Mouse (Mus musculus) macrophage (primary cell): ENCODE results near the gene Dnali1. TPM values are rescaled to one million over a fixed set of nuclear protein-coding genes. Genes with fewer than 3 reads are reported as not detected.

ENCODE experiments used
- H3K27ac ChIP-seq: fragments of 350-480 bp; formaldehyde crosslinking; 2 replicates; pipeline ENCODE4 v1.9.0; 2021
- H3K36me3 ChIP-seq: fragments of 350-480 bp; formaldehyde crosslinking; 2 replicates; pipeline ENCODE4 v1.9.0; 2021; ENCODE audit errors: inconsistent target
- H3K4me3 ChIP-seq: fragments of 350-480 bp; formaldehyde crosslinking; 2 replicates; pipeline ENCODE4 v1.9.0; 2021; ENCODE audit errors: inconsistent target
- H3K79me2 ChIP-seq: fragments of 350-480 bp; formaldehyde crosslinking; 2 replicates; pipeline ENCODE4 v1.9.0; 2021; ENCODE audit errors: inconsistent target
- WGBS: methylation state at CpG from one replicate; pipeline ENCODE4 v1.1.7; 2026; ENCODE audit warnings: inconsistent platforms; ENCODE audit not compliant: missing documents; 5-methylcytosine and 5-hydroxymethylcytosine counted together
- polyA plus RNA-seq: library from polyadenylated mRNA; stranded (reverse); fragments of 250-400 nt; gene quantifications from 3 replicates; pipeline ENCODE4 v1.2.4, GENCODE M21; 2018; ENCODE audit warnings: inconsistent platforms
- total RNA-seq, 78 experiments: library from RNA; depleted of rRNA; stranded (reverse); fragments of 250-400 nt; gene quantifications; 1 replicate in 9 of 78; 2 replicates in 24 of 78; 3 replicates in 43 of 78; 4 replicates in 2 of 78; pipeline ENCODE4 v1.2.4; 2018; ENCODE audit warnings: inconsistent platforms in 56 of 78

Gene Dnali1
- not detected for total RNA-seq (2018; cell fraction: chromatin; rRNA removed)
- under 1 TPM in 8 of 26 experiments, not detected in 18; 0.03 to 0.17 (median 0.07) TPM for total RNA-seq (2018; cell fraction: cytosol; rRNA removed)
- total RNA-seq (2018; cell fraction: nucleus; rRNA removed): not detected
- 0.09 TPM in 1 of 3 replicates, not detected in the others for polyA plus RNA-seq

DNA sequence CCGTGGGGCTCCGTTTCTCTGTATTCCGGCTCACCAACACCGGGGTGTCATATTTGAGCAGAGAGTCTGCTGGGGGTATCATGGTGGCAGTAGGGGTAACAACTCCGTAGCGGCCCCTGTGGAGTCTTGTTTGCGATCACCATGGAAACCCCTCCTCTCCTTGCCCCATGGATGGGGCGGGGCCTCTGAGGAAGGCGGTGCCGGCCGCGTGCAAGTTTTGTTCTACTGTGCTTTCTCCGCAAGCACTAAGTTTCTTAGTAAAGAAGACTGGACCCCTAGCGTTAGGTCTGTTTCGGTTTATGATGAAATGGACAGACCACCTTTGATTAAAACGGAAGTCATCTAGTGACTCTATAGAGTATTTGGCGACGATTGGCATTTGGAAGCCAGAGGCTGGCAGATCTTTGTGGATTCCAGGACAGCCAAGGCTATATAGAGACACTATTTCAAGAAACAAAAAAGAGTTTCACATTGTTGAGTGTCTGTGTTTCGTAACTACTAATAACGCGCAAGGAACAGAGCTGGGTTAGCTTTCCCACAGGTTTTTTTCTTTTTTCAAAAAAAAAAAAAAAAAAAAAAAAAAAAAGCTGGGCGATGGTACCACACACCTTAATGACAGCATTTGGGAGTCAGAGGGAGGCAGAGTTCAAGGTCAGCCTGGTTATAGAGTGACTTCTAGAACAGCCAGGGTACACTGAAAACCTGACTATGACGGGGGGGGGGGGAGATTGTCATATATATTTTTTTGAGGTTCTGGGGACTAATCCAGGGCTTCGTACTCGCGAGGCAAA, at the start of gene Dnali1:
Gene Dnali1, minus strand, starts transcription at position 187 of the 791 bp plus-strand sequence.
- peak within 1 kb of the TSS; percentile 78 for H3K4me3 ChIP-seq
- no peak within 1 kb of the TSS for H3K27ac ChIP-seq
- peaks cover 13% of the 10 kb centered on the region for H3K36me3 ChIP-seq
- whole genome bisulfite sequencing: 7% methylated on average over 25 of the region's 26 CpGs
- H3K79me2 ChIP-seq: peaks cover 40% of the 10 kb centered on the region

DNA sequence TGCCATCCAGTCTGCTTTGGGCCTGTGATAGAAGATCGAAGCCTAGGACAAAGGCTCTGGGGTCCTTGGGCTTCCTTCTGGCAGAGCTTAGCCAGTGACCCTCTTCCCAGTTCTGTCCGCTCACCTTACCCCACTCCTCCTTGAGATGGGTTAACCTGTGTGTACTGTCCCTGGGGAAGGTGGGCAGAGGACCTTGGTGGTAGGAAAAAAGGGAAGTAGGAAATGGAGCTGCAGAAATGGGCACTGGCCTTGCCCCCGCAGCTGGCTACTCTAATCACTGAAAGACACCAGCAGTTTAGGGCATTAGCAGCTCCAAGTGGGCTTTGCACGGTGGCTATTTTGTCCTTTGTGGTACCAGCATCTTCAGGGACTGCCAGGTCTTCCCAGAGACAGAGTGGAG, 49.6 kb upstream of the Dnali1 start:
- peaks cover 4% of the 10 kb centered on the region; the same call in 1 of the 2 replicates for H3K79me2 ChIP-seq
- peak overlapping the region; percentile 99 for H3K27ac ChIP-seq
- WGBS: 35% methylated on average over 4 of the region's 4 CpGs
- H3K4me3 ChIP-seq: no peak overlapping the region
- peaks cover 13% of the 10 kb centered on the region; the same call in 1 of the 2 replicates for H3K36me3 ChIP-seq

DNA sequence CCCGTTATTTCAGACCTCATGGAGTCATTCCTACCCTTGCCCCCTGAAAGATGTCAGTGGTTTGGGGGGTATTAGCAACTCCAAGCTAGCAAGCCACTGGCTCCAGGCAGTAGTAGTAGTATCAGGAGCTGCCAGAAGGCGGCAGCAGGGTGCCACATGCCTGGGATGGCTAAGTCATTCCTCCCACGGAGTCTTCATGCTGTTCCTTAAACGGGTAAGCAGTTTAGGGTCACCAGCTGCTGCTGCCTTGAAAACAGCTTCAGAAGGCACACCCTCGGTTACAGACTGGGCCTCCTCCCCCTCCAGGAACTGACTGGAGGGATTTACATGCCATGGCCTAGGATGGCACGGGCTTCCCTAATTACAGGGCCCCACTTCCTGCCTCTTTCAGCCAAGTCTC, 49.1 kb upstream of the Dnali1 start:
- WGBS: 0% methylated on average over 6 of the region's 6 CpGs
- H3K36me3 ChIP-seq: peaks cover 9% of the 10 kb centered on the region; the same call in 1 of the 2 replicates
- peak overlapping the region; percentile 99 for H3K27ac ChIP-seq
- H3K4me3 ChIP-seq: no peak overlapping the region
- no peaks in the 10 kb centered on the region for H3K79me2 ChIP-seq

DNA sequence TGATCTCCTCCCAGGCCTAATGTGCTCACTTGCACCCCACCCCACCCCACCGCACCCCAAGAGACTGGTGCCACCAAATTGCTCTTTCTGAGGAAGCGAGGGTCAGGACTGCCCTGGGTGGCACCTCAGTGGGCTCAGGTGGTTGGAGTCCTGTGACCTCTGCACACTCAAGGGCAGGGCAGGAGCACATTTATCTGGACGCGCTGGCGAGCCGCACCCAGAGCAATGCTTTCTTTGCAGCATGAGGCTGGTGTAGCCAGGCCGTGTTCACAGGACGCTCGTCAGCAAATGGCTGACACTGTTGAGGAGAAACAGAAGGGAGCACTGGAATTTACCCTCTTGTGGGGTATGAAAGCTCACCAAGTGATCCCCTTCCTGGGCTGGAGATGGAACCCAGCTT, 39.9 kb upstream of the Dnali1 start:
- WGBS: 98% methylated on average over 8 of the region's 9 CpGs
- no peaks in the 10 kb centered on the region; the same call in 1 of the 2 replicates for H3K36me3 ChIP-seq
- H3K4me3 ChIP-seq: no peak overlapping the region
- H3K27ac ChIP-seq: no peak overlapping the region
- peaks cover 12% of the 10 kb centered on the region; the same call in 1 of the 2 replicates for H3K79me2 ChIP-seq

DNA sequence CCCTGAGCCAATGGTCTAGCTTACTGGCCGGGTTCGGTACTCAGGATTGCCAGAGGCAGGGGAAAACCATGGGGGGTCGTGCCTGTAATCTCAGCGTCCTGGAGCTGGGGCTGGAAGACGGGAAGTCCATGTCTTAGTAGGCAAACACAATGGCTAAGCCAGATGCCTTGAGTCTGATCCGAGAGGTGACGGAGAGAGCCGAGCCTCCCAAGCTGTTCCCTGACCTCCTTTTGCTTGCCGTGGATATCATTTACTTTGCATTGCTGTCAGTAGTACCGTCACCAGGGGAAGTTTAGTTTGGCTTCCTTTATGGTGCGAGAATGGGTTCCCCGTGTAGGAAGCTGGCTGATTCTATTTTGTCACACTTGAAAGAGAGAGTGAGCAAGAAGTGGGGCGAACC, 35.8 kb upstream of the Dnali1 start:
- Histone ChIP-seq H3K27ac (no peak overlapping the region), H3K79me2 (peaks cover 12% of the 10 kb centered on the region; the same call in 1 of the 2 replicates), H3K4me3 (no peak overlapping the region), H3K36me3 (no peaks in the 10 kb centered on the region; the same call in 1 of the 2 replicates)
- 92% methylated on average over 13 of the region's 13 CpGs for WGBS

DNA sequence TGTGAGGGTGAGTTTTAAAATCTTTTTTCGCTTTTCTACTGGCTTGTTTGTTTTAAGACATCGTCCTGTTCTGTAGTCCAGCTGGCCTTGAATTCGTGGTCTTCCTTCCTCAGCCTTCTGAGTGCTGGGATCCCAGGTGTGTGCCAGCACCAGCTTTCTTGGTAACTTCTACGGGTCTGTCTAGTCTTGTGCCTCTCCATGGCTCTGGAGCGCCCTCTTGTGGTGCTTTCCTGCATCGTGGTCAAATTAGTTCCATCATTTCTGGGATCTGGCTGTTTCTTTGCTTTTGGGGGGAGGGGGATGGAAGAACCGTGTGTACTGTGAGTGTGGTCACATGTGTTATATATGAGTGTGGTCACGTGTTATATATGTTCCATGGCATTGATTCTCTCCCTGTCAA, 34.0 kb upstream of the Dnali1 start:
- Histone ChIP-seq H3K79me2 (peaks cover 12% of the 10 kb centered on the region; the same call in 1 of the 2 replicates), H3K36me3 (no peaks in the 10 kb centered on the region; the same call in 1 of the 2 replicates), H3K27ac (no peak overlapping the region), H3K4me3 (no peak overlapping the region)
- WGBS: 12% methylated on average over 8 of the region's 8 CpGs

DNA sequence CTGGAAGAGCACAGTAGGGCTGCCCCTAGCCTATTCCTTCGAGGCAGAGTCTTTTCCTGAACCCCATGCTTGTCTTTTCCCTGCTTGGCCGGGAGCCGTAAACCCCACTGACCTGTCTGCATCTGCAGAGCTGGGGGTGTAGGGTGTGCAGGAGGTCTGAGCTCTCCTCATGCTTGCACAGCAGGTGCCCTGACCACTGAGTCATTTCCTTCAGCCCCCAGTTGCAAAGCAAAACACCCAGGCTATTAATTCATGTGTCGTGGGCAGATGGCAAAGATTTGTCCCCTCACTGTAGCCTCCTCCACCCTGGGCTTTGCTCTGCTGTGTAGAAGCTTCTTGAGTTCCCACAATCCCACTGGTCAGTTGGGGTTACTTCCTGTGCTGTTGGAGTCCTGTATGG, 31.9 kb upstream of the Dnali1 start:
- Histone ChIP-seq H3K27ac (no peak overlapping the region), H3K4me3 (no peak overlapping the region), H3K79me2 (peaks cover 12% of the 10 kb centered on the region; the same call in 1 of the 2 replicates), H3K36me3 (no peaks in the 10 kb centered on the region; the same call in 1 of the 2 replicates)
- 68% methylated on average over 4 of the region's 4 CpGs for WGBS

DNA sequence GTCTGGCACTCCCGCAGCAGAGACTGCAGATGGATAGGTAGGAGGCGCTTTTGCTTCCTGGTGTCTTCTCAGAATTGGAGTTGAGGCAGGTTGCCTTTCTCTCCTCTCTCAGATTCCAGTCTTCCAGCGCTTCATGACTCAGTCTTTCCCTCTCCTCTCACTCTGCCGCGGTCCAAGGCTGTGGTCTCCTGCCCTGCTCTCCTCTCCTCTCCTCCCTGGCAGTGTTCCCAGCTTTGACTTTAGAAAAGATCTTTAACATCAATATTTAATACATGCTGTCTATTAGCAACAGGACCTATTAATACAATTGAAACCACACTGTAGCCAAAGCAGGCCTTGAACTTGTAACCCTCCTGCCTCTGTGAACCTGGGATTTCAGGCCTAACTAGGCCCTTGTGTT, 30.6 kb upstream of the Dnali1 start:
- Histone ChIP-seq H3K4me3 (no peak overlapping the region), H3K79me2 (peaks cover 7% of the 10 kb centered on the region; the same call in 1 of the 2 replicates), H3K27ac (no peak overlapping the region), H3K36me3 (peaks cover 6% of the 10 kb centered on the region; the same call in 1 of the 2 replicates)
- WGBS: 92% methylated on average over 4 of the region's 5 CpGs

DNA sequence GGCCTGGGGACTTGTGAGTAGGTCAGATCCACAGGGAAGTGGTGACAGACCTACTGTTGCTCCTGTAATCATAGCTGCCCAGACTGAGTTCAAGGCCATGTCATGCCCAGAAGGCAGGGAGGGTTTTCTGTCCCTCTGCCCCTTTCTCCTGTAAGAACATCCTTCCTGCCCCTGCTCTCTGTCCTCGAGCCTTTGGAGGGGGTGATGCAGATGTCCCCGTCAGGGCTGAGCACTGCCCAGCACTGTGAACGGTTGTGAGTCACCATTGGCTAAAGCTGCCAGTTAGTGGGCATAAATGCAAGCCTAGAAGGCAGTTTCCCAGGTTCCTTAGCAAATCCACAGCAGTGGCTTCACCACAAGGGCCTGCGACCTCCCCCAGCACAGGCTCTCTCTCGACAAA, 27.5 kb upstream of the Dnali1 start:
- Histone ChIP-seq H3K4me3 (no peak overlapping the region), H3K36me3 (peaks cover 22% of the 10 kb centered on the region; the same call in 1 of the 2 replicates), H3K79me2 (peaks cover 2% of the 10 kb centered on the region; the same call in 1 of the 2 replicates), H3K27ac (no peak overlapping the region)
- WGBS: 89% methylated on average over 5 of the region's 5 CpGs

DNA sequence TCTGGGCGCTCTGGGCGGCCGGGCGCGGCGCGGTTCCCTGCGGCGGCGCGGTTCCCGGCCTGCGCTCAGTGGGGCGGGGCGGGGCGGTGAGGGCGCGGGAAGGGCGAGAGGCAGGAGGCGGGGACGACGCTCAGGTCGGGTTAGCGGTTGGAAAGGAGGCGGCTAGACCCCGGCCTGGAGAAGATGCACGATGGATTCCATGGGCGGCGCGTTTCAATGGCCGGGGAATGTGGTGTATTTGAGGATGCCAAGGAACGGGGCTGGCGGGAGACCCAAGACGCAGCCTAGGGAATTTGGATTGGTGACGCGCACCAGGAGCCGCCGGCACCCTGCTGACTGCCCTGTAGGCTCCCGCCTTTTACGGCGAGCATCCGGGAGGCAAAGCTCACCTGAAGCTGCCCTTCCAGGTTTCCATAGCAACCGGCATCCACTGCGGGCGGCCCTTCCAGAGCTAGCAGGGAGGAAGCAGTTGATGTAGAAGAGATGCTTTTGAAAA, 19.9 kb upstream of the Dnali1 start:
- Histone ChIP-seq H3K79me2 (peaks cover 25% of the 10 kb centered on the region; the same call in 1 of the 2 replicates), H3K27ac (no peak overlapping the region), H3K36me3 (peaks cover 12% of the 10 kb centered on the region; the same call in 1 of the 2 replicates), H3K4me3 (peak overlapping the region; percentile 55)
- WGBS: 1% methylated on average over 29 of the region's 45 CpGs

DNA sequence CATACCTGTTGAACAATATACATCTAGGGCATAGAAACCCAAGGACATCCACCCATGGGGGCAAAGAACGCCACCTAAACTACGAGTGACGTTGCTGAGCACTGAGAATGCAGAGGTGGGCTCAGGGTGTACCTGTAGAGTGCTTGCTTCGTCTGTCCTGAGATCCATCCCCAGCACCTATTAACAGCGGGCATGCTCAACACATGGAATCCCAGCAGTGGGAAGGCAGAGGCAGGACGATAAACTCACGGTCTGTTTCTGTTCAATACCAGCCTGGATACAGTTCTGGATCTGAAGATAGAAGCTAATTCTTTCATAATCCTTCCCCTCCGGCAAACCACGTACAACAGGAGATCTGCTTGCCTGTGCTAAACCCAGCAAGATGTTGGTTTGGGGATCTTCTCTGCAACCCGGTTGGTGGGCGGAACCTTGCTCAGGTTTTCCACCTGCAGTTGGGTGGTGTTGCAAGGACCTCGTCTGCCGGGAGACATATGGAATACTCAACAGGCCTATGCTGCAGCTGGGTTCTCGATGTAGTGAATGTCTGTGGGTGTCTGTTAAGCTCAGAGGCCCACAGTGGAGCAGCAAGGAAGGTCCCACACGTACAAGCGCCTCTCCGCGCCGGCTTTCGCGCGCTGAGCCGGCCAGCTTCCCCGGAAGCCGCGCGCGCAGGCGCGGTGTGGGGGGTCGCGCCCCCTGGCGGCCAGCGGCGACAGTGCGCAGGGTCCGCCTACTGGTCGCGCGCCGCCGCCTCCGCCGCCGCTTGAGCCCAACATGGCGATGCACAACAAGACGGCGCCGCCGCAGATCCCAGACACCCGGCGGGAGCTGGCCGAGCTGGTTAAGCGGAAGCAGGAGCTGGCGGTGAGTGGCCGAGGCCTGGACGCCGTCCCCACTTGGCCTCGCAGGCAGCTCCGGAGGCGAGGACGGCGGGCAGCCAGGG, 19.2 kb upstream of the Dnali1 start, which contains the start of gene Meaf6:
Gene Meaf6, plus strand, starts transcription at position 732 of the 943 bp plus-strand sequence.
- 3% methylated on average over 53 of the region's 63 CpGs for WGBS
- Histone ChIP-seq H3K27ac (peak within 1 kb of the TSS; percentile 22; the same call in 1 of the 2 replicates), H3K79me2 (peaks cover 25% of the 10 kb centered on the region; the same call in 1 of the 2 replicates), H3K36me3 (peaks cover 4% of the 10 kb centered on the region; the same call in 1 of the 2 replicates), H3K4me3 (peak within 1 kb of the TSS; percentile 63)

DNA sequence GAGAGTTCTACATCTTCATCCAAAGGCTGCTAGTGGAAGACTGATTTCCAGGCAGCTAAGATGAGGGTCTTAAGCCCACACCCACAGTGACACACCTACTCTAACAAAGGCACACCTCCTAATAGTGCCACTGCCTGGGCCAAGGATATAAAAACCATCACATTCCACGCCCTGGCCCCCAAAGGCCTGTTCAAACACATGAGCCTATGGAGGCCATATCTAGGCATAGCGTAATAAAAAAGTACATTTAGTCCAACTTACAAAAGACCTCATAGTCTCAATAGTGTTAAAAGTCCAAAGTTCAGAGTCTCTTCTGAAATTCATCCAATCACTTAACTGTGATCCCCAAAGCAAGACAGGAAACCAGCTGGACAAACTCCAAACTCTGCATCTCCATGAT, 13.2 kb upstream of the Dnali1 start:
- Histone ChIP-seq H3K79me2 (no peaks in the 10 kb centered on the region), H3K36me3 (peaks cover 22% of the 10 kb centered on the region), H3K27ac (no peak overlapping the region), H3K4me3 (no peak overlapping the region)
- WGBS: 95% methylated on average over 2 of the region's 2 CpGs

DNA sequence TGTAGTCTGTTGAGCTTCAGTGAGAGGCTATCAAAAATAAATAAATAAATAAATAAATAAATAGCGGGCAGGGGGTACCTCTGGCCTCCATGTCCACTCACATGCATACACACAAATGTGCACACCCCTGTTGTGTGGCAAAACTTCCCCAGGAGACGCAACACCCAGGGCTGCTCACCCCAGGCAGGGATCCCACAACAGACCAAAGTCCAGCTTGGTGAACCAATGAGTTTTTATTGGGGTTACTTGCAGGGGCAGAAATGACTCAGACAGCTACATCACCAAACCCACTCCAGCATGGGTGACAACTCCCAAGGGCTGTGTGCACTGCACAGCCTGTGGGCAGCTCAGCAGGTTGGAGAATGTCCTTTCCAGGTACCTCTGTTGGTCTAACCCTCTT, 12.2 kb upstream of the Dnali1 start:
- Histone ChIP-seq H3K27ac (no peak overlapping the region), H3K4me3 (no peak overlapping the region), H3K36me3 (peaks cover 32% of the 10 kb centered on the region), H3K79me2 (peaks cover 4% of the 10 kb centered on the region; the same call in 1 of the 2 replicates)
- 93% methylated on average over 2 of the region's 2 CpGs for WGBS
